12 mouse cellular contexts compared by ENCODE assay signal in genomic region chr10:94521776-94522175, GRCm38 (mm10).
DNase-seq lines count a peak whose midpoint lies in the region; ATAC-seq and TF ChIP-seq lines count a peak whose summit lies in the region.
"Had no signal": no experiment of that assay in that cellular context is flagged by ENCODE, and none has a peak within 500 bp of the region (broad histone marks: within the 10 kb centered on the region; RNA-seq: fewer than 3 reads in every experiment).

No protein-coding gene starts in this region.

- H3K4me3 ChIP-seq in gastrocnemius, adult 2 months, result peak overlapping the region; percentile 58
- no peak overlapping the region for H3K4me3 ChIP-seq in lung, postnatal 0 days (ENCODE audit: low read depth, low read length)
- H3K4me3 ChIP-seq in cerebellum, adult 2 months (replicated peaks; ENCODE audit: insufficient read depth, low read depth, low read length), result no peak overlapping the region

- H3K9me3 ChIP-seq in lung, postnatal 0 days (ENCODE audit: low read length), result no peaks in the 10 kb centered on the region

- no peaks in the 10 kb centered on the region for H3K36me3 ChIP-seq in lung, postnatal 0 days (ENCODE audit: insufficient read depth, low read length)

- 39% methylated on average over 9 of the region's 10 CpGs for WGBS in lung, postnatal 0 days
- WGBS in cerebellum, adult 2 months, result 35% methylated on average over 10 of the region's 10 CpGs

- H3K9ac ChIP-seq in lung, postnatal 0 days (replicated peaks; ENCODE audit: low read depth), result no peak overlapping the region

- DNase-seq in gastrocnemius, adult 2 months, result no peak
- no peak for DNase-seq in gastrocnemius, adult 8-10 months (ENCODE audit: low spot score in 2 of 2)
- no peak for DNase-seq in lung, postnatal 0 days (ENCODE audit: low spot score)
- DNase-seq in lung, postnatal 25 days (ENCODE audit: low spot score), result no peak
- DNase-seq in cerebellum, adult 2 months, result no peak
- DNase-seq in right cerebral cortex, postnatal 25 days, result no peak
- no peak for DNase-seq in adrenal gland, postnatal 4 days (ENCODE audit: low spot score in 2 of 2)
- DNase-seq: cerebellum, adult 11-12 months; lung, postnatal 14 days; thymus, postnatal 4 days had no signal

- TF ChIP-seq CTCF in gastrocnemius, adult 2 months (IDR thresholded peaks at IDR 0.05), result no peak
- 0 out of 2 replicates have a peak, but pooled peaks have one; percentile 17 for TF ChIP-seq CTCF in lung, postnatal 0 days (IDR thresholded peaks at IDR 0.05)
- TF ChIP-seq CTCF in cerebellum, adult 2 months (IDR thresholded peaks at IDR 0.05; ENCODE audit: borderline replicate concordance, insufficient read depth, low read depth, low read length), result no peak

- H3K27me3 ChIP-seq in lung, postnatal 0 days (replicated peaks; ENCODE audit: insufficient read depth, low read length), result no peaks in the 10 kb centered on the region
- H3K27me3 ChIP-seq in cerebellum, adult 2 months (ENCODE audit: control insufficient read depth, insufficient read depth, low read length), result no peaks in the 10 kb centered on the region; the same call in 1 of the 2 replicates

- no peak for TF ChIP-seq POLR2A in cerebellum, adult 2 months (IDR thresholded peaks at IDR 0.05; ENCODE audit: borderline replicate concordance, insufficient read depth, low read length)

- intact Hi-C loops in gastrocnemius, adult 2 months (cut with DNase I), result no loop called here

- 0 out of 2 replicates have a peak, but pooled peaks have one; percentile 13 for ATAC-seq in lung, postnatal 0 days
- peak; percentile 12 to 34; a peak in 2 of 4 replicates for ATAC-seq in hematopoietic stem cell, adult 5-6 weeks (replicated peaks in 1 of 2; ENCODE audit: insufficient read depth in 1 of 2, low FRiP score in 2 of 2, low TSS enrichment in 1 of 2, low read depth in 1 of 2, poor library complexity in 2 of 2, severe bottlenecking in 2 of 2)
- ATAC-seq: activated CD4-positive, CD25-positive, alpha-beta regulatory T cell, adult 4 months had no signal

- no peak overlapping the region for H3K4me2 ChIP-seq in lung, postnatal 0 days (replicated peaks; ENCODE audit: low read depth, low read length)

- TF ChIP-seq EP300 in lung, postnatal 0 days (IDR thresholded peaks at IDR 0.05), result no peak

- H3K4me1 ChIP-seq in lung, postnatal 0 days (ENCODE audit: insufficient read depth, low read depth, low read length), result peaks cover 5% of the 10 kb centered on the region; the same call in 1 of the 2 replicates
- no peaks in the 10 kb centered on the region; the same call in 1 of the 2 replicates for H3K4me1 ChIP-seq in cerebellum, adult 2 months (ENCODE audit: control insufficient read depth, insufficient read depth, low read length)

- peak overlapping the region; percentile 99 for H3K27ac ChIP-seq in gastrocnemius, adult 2 months
- no peak overlapping the region for H3K27ac ChIP-seq in lung, postnatal 0 days (ENCODE audit: low read length)
- H3K27ac ChIP-seq in cerebellum, adult 2 months (ENCODE audit: insufficient read depth, low read length), result no peak overlapping the region
